Mouse (Mus musculus): ENCODE data around the gene Sema3b. TPM values are rescaled to one million over a fixed set of nuclear protein-coding genes. Genes with fewer than 3 reads are reported as not detected.

Gene Sema3b
- polyA plus RNA-seq (2012; ENCODE audit: insufficient read depth, insufficient read length, missing spikeins) = not detected in 2 replicates

- no peak within 1 kb of the TSS for H3K27ac ChIP-seq (ENCODE audit: insufficient read depth, low read depth, low read length)
- H3K4me1 ChIP-seq (ENCODE audit: control insufficient read depth, insufficient read depth, low read length) = peaks cover 25% of the 10 kb centered on the region
- H3K4me3 ChIP-seq (ENCODE audit: insufficient read depth, low read length) = no peak within 1 kb of the TSS
- TF ChIP-seq CTCF (IDR thresholded peaks at IDR 0.05; ENCODE audit: low read depth, low read length) (no peak), POLR2A (IDR thresholded peaks at IDR 0.05; ENCODE audit: borderline replicate concordance, low read depth, low read length) (no peak)
These were observed at the start of gene Sema3b for GRCm38 (mm10) chr9:107608741-107609432. Sema3b (minus strand) TSS chr9:107609229.

GRCm38 (mm10) chr9:107658096-107658495 is 49.1 kb upstream of the Sema3b start:
- TF ChIP-seq CTCF (IDR thresholded peaks at IDR 0.05; ENCODE audit: low read depth, low read length) (no peak), POLR2A (IDR thresholded peaks at IDR 0.05; ENCODE audit: borderline replicate concordance, low read depth, low read length) (no peak)
- H3K4me3 ChIP-seq (ENCODE audit: insufficient read depth, low read length) = no peak overlapping the region
- H3K4me1 ChIP-seq (ENCODE audit: control insufficient read depth, insufficient read depth, low read length) = 0 out of 2 replicates have a peak, but pooled peaks cover 3% of the 10 kb centered on the region
- no peak overlapping the region for H3K27ac ChIP-seq (ENCODE audit: insufficient read depth, low read depth, low read length)

GRCm38 (mm10) chr9:107657144-107657543 is 48.1 kb upstream of the Sema3b start:
- H3K4me1 ChIP-seq (ENCODE audit: control insufficient read depth, insufficient read depth, low read length) = 0 out of 2 replicates have a peak, but pooled peaks cover 3% of the 10 kb centered on the region
- no peak overlapping the region for H3K4me3 ChIP-seq (ENCODE audit: insufficient read depth, low read length)
- no peak for TF ChIP-seq POLR2A (IDR thresholded peaks at IDR 0.05; ENCODE audit: borderline replicate concordance, low read depth, low read length)
- TF ChIP-seq CTCF (IDR thresholded peaks at IDR 0.05; ENCODE audit: low read depth, low read length) = no peak

GRCm38 (mm10) chr9:107654585-107654984 is 45.6 kb upstream of the Sema3b start:
- TF ChIP-seq CTCF (IDR thresholded peaks at IDR 0.05; ENCODE audit: low read depth, low read length) (no peak), POLR2A (IDR thresholded peaks at IDR 0.05; ENCODE audit: borderline replicate concordance, low read depth, low read length) (no peak)
- Histone ChIP-seq H3K4me3 (ENCODE audit: insufficient read depth, low read length) (no peak overlapping the region), H3K4me1 (ENCODE audit: control insufficient read depth, insufficient read depth, low read length) (0 out of 2 replicates have a peak, but pooled peaks cover 3% of the 10 kb centered on the region), H3K27ac (ENCODE audit: insufficient read depth, low read depth, low read length) (no peak overlapping the region)

More at GRCm38 (mm10) chr9:107657144-107657543, 48.1 kb upstream of the Sema3b start:
- H3K27ac ChIP-seq (ENCODE audit: insufficient read depth, low read depth, low read length) = no peak overlapping the region

GRCm38 (mm10) chr9:107653474-107653873 is 44.4 kb upstream of the Sema3b start:
- H3K27ac ChIP-seq (ENCODE audit: insufficient read depth, low read depth, low read length) = no peak overlapping the region
- H3K4me1 ChIP-seq (ENCODE audit: control insufficient read depth, insufficient read depth, low read length) = 0 out of 2 replicates have a peak, but pooled peaks cover 3% of the 10 kb centered on the region
- no peak for TF ChIP-seq CTCF (IDR thresholded peaks at IDR 0.05; ENCODE audit: low read depth, low read length)
- TF ChIP-seq POLR2A (IDR thresholded peaks at IDR 0.05; ENCODE audit: borderline replicate concordance, low read depth, low read length) = no peak
- no peak overlapping the region for H3K4me3 ChIP-seq (ENCODE audit: insufficient read depth, low read length)

GRCm38 (mm10) chr9:107650708-107651481 is 41.9 kb upstream of the Sema3b start:
- Histone ChIP-seq H3K4me3 (ENCODE audit: insufficient read depth, low read length) (no peak overlapping the region), H3K27ac (ENCODE audit: insufficient read depth, low read depth, low read length) (no peak overlapping the region), H3K4me1 (ENCODE audit: control insufficient read depth, insufficient read depth, low read length) (no peaks in the 10 kb centered on the region)
- TF ChIP-seq CTCF (IDR thresholded peaks at IDR 0.05; ENCODE audit: low read depth, low read length) = no peak
- no peak for TF ChIP-seq POLR2A (IDR thresholded peaks at IDR 0.05; ENCODE audit: borderline replicate concordance, low read depth, low read length)

GRCm38 (mm10) chr9:107650225-107650624 is 41.2 kb upstream of the Sema3b start:
- H3K27ac ChIP-seq (ENCODE audit: insufficient read depth, low read depth, low read length) = no peak overlapping the region
- TF ChIP-seq CTCF (IDR thresholded peaks at IDR 0.05; ENCODE audit: low read depth, low read length) (no peak), POLR2A (IDR thresholded peaks at IDR 0.05; ENCODE audit: borderline replicate concordance, low read depth, low read length) (no peak)
- peaks cover 2% of the 10 kb centered on the region; the same call in 1 of the 2 replicates for H3K4me1 ChIP-seq (ENCODE audit: control insufficient read depth, insufficient read depth, low read length)
- no peak overlapping the region for H3K4me3 ChIP-seq (ENCODE audit: insufficient read depth, low read length)

GRCm38 (mm10) chr9:107648767-107649166 is 39.7 kb upstream of the Sema3b start:
- H3K4me3 ChIP-seq (ENCODE audit: insufficient read depth, low read length) = no peak overlapping the region

GRCm38 (mm10) chr9:107646975-107647374 is 37.9 kb upstream of the Sema3b start:
- TF ChIP-seq CTCF (IDR thresholded peaks at IDR 0.05; ENCODE audit: low read depth, low read length) (no peak), POLR2A (IDR thresholded peaks at IDR 0.05; ENCODE audit: borderline replicate concordance, low read depth, low read length) (no peak)
- Histone ChIP-seq H3K4me1 (ENCODE audit: control insufficient read depth, insufficient read depth, low read length) (peaks cover 11% of the 10 kb centered on the region), H3K27ac (ENCODE audit: insufficient read depth, low read depth, low read length) (no peak overlapping the region), H3K4me3 (ENCODE audit: insufficient read depth, low read length) (no peak overlapping the region)

More at GRCm38 (mm10) chr9:107648767-107649166, 39.7 kb upstream of the Sema3b start:
- TF ChIP-seq POLR2A (IDR thresholded peaks at IDR 0.05; ENCODE audit: borderline replicate concordance, low read depth, low read length) (no peak), CTCF (IDR thresholded peaks at IDR 0.05; ENCODE audit: low read depth, low read length) (no peak)
- Histone ChIP-seq H3K4me1 (ENCODE audit: control insufficient read depth, insufficient read depth, low read length) (peaks cover 7% of the 10 kb centered on the region), H3K27ac (ENCODE audit: insufficient read depth, low read depth, low read length) (no peak overlapping the region)
